Mouse (Mus musculus) forebrain, embryonic 16.5 days (tissue): ENCODE measurements around the gene Sfmbt2. TPM values are rescaled to one million over a fixed set of nuclear protein-coding genes. Genes with fewer than 3 reads are reported as not detected.

Experiments
- ATAC-seq: fragments of 200-750 bp; cut with Nextera tagmentation; 2 replicates; pipeline ENCODE4 v1.8.0; 2017; ENCODE audit warnings: mild to moderate bottlenecking, moderate library complexity
- H3K27ac ChIP-seq: fragments of 300-500 bp; sonication (generic); 2 replicates; pipeline ENCODE4 v1.5.1; 2014; ENCODE audit warnings: low read length, control low read depth
- H3K27me3 ChIP-seq: fragments of 300-500 bp; sonication (generic); replicated peaks from 2 replicates; pipeline ENCODE4 v1.6.1; 2014; ENCODE audit warnings: low read length; ENCODE audit not compliant: control insufficient read depth, insufficient read depth
- H3K36me3 ChIP-seq: fragments of 300-500 bp; sonication (generic); 2 replicates; pipeline ENCODE4 v1.6.1; 2014; ENCODE audit not compliant: control insufficient read depth, insufficient read depth
- H3K4me1 ChIP-seq: fragments of 300-500 bp; sonication (generic); replicated peaks from 2 replicates; pipeline ENCODE4 v1.6.1; 2014; ENCODE audit warnings: low read length; ENCODE audit not compliant: control insufficient read depth, insufficient read depth
- H3K4me2 ChIP-seq: fragments of 300-500 bp; sonication (generic); 2 replicates; pipeline ENCODE4 v1.6.1; 2014; ENCODE audit warnings: mild to moderate bottlenecking, low read length, control low read depth
- H3K4me3 ChIP-seq: fragments of 300-500 bp; sonication (generic); replicated peaks from 2 replicates; pipeline ENCODE4 v1.5.1; 2014; ENCODE audit warnings: mild to moderate bottlenecking, low read length, control low read depth
- H3K9ac ChIP-seq: fragments of 300-500 bp; sonication (generic); replicated peaks from 2 replicates; pipeline ENCODE4 v1.6.1; 2014; ENCODE audit warnings: low read depth, low read length, control low read depth
- H3K9me3 ChIP-seq: fragments of 300-500 bp; sonication (generic); 2 replicates; pipeline ENCODE4 v1.6.1; 2016; ENCODE audit warnings: low read length; ENCODE audit not compliant: control insufficient read depth
- WGBS: fragments of 180-500 bp; shearing (Covaris S2); extraction: QIAGEN DNeasy Blood & Tissue Kit; methylation state at CpG from one replicate; pipeline ENCODE4 v1.1.7; 2014; 5-methylcytosine and 5-hydroxymethylcytosine counted together
- microRNA counts: library from miRNA; unstranded; fragments of <30 nt; microRNA quantifications from one replicate; lab custom pipeline; 2016
- microRNA-seq: library from miRNA; unstranded; fragments of <30 nt; microRNA quantifications from one replicate; pipeline ENCODE4, GENCODE M21; 2017
- polyA plus RNA-seq: library from polyadenylated mRNA; unstranded; fragments of >200 nt; fragmentation: Nextera tagmentation; extraction: Ambion mirVana; gene quantifications from 2 replicates; pipeline ENCODE4 v1.2.1, GENCODE M21; 2015

The Sfmbt2 gene
- polyA plus RNA-seq, 1 experiment from 2014 or later, result 3.7 TPM

GRCm38 (mm10) chr2:10569392-10569791 is 199.1 kb downstream of the Sfmbt2 start:
- H3K27me3 ChIP-seq, result no peaks in the 10 kb centered on the region
- H3K27ac ChIP-seq, result no peak overlapping the region
- 50% methylated on average over 6 of the region's 6 CpGs for WGBS
- H3K9me3 ChIP-seq, result no peaks in the 10 kb centered on the region
- H3K9ac ChIP-seq, result no peak overlapping the region
- peak; percentile 67 for ATAC-seq
- no peak overlapping the region for H3K4me2 ChIP-seq
- H3K36me3 ChIP-seq, result no peaks in the 10 kb centered on the region
- H3K4me3 ChIP-seq, result no peak overlapping the region
- no peaks in the 10 kb centered on the region; the same call in 1 of the 2 replicates for H3K4me1 ChIP-seq

GRCm38 (mm10) chr2:10572311-10572710 is 202.0 kb downstream of the Sfmbt2 start:
- no peak for ATAC-seq
- WGBS, result 90% methylated on average over 4 of the region's 4 CpGs
- Histone ChIP-seq H3K4me3 (no peak overlapping the region), H3K36me3 (no peaks in the 10 kb centered on the region), H3K4me2 (no peak overlapping the region), H3K4me1 (no peaks in the 10 kb centered on the region; the same call in 1 of the 2 replicates), H3K9ac (no peak overlapping the region), H3K9me3 (no peaks in the 10 kb centered on the region), H3K27ac (no peak overlapping the region), H3K27me3 (no peaks in the 10 kb centered on the region)

- 74% methylated on average over 3 of the region's 3 CpGs for WGBS
- Histone ChIP-seq H3K4me3 (no peak overlapping the region), H3K27me3 (no peaks in the 10 kb centered on the region), H3K4me2 (no peak overlapping the region), H3K4me1 (no peaks in the 10 kb centered on the region), H3K9ac (no peak overlapping the region), H3K27ac (no peak overlapping the region), H3K9me3 (no peaks in the 10 kb centered on the region), H3K36me3 (no peaks in the 10 kb centered on the region)
- ATAC-seq, result no peak
Observed at GRCm38 (mm10) chr2:10575962-10576740, 205.8 kb downstream of the Sfmbt2 start.

GRCm38 (mm10) chr2:10582673-10583072 is 212.4 kb downstream of the Sfmbt2 start:
- no peak for ATAC-seq
- 18% methylated on average over 4 of the region's 4 CpGs for WGBS
- Histone ChIP-seq H3K27me3 (no peaks in the 10 kb centered on the region), H3K4me1 (no peaks in the 10 kb centered on the region), H3K27ac (no peak overlapping the region), H3K4me3 (no peak overlapping the region), H3K36me3 (no peaks in the 10 kb centered on the region), H3K4me2 (no peak overlapping the region), H3K9me3 (no peaks in the 10 kb centered on the region), H3K9ac (no peak overlapping the region)

GRCm38 (mm10) chr2:10583103-10583502 is 212.8 kb downstream of the Sfmbt2 start:
- Histone ChIP-seq H3K4me2 (no peak overlapping the region), H3K4me1 (no peaks in the 10 kb centered on the region), H3K4me3 (no peak overlapping the region), H3K27ac (no peak overlapping the region), H3K36me3 (no peaks in the 10 kb centered on the region), H3K9ac (no peak overlapping the region), H3K9me3 (no peaks in the 10 kb centered on the region), H3K27me3 (no peaks in the 10 kb centered on the region)
- ATAC-seq, result no peak
- WGBS, result 40% methylated on average over 5 of the region's 5 CpGs

- Histone ChIP-seq H3K9ac (no peak overlapping the region), H3K4me2 (no peak overlapping the region), H3K36me3 (no peaks in the 10 kb centered on the region), H3K27me3 (no peaks in the 10 kb centered on the region), H3K4me3 (no peak overlapping the region), H3K9me3 (no peaks in the 10 kb centered on the region), H3K4me1 (no peaks in the 10 kb centered on the region), H3K27ac (no peak overlapping the region)
- no peak for ATAC-seq
- 79% methylated on average over 5 of the region's 5 CpGs for WGBS
Observed at GRCm38 (mm10) chr2:10591310-10591709, 221.0 kb downstream of the Sfmbt2 start.

GRCm38 (mm10) chr2:10615500-10615899 is 245.2 kb downstream of the Sfmbt2 start:
- Histone ChIP-seq H3K27ac (no peak overlapping the region), H3K9ac (no peak overlapping the region), H3K4me1 (no peaks in the 10 kb centered on the region), H3K27me3 (no peaks in the 10 kb centered on the region), H3K36me3 (no peaks in the 10 kb centered on the region), H3K4me2 (no peak overlapping the region), H3K4me3 (no peak overlapping the region), H3K9me3 (no peaks in the 10 kb centered on the region)
- ATAC-seq, result no peak
- WGBS, result 35% methylated on average over 2 of the region's 2 CpGs

MicroRNAs within 50 kb of the gene (microRNA counts, 519-probe panel; counts per million panel counts)
- microRNA mmu-miR-297a+mmu-miR-466f+mmu-miR-669b (lab: Ali Mortazavi, UCI) (not detected), microRNA mmu-miR-297b-3p (lab: Ali Mortazavi, UCI) (not detected), microRNA mmu-miR-297b-5p (lab: Ali Mortazavi, UCI) (not detected), microRNA mmu-miR-297c (lab: Ali Mortazavi, UCI) (1,284 counts per million, percentile 10 among the panel's probes with 10 or more counts), microRNA mmu-miR-466a-3p+mmu-miR-466b-3-3p (lab: Ali Mortazavi, UCI) (2,263 counts per million, percentile 49 among the panel's probes with 10 or more counts), microRNA mmu-miR-466a-5p+mmu-miR-466e-5p (lab: Ali Mortazavi, UCI) (1,199 counts per million, percentile 9 among the panel's probes with 10 or more counts), microRNA mmu-miR-466c-5p (lab: Ali Mortazavi, UCI) (1,993 counts per million, percentile 28 among the panel's probes with 10 or more counts), microRNA mmu-miR-466d-3p (lab: Ali Mortazavi, UCI) (1,788 counts per million, percentile 21 among the panel's probes with 10 or more counts), microRNA mmu-miR-466d-5p (lab: Ali Mortazavi, UCI) (2,270 counts per million, percentile 50 among the panel's probes with 10 or more counts), microRNA mmu-miR-466f-5p (lab: Ali Mortazavi, UCI) (not detected), microRNA mmu-miR-466g (lab: Ali Mortazavi, UCI) (1,844 counts per million, percentile 22 among the panel's probes with 10 or more counts), microRNA mmu-miR-466h (lab: Ali Mortazavi, UCI) (326 counts per million, percentile 0 among the panel's probes with 10 or more counts), microRNA mmu-miR-466l (lab: Ali Mortazavi, UCI) (2,220 counts per million, percentile 46 among the panel's probes with 10 or more counts), microRNA mmu-miR-467a (lab: Ali Mortazavi, UCI) (2,327 counts per million, percentile 52 among the panel's probes with 10 or more counts), microRNA mmu-miR-467b (lab: Ali Mortazavi, UCI) (not detected), microRNA mmu-miR-467c (lab: Ali Mortazavi, UCI) (1,476 counts per million, percentile 13 among the panel's probes with 10 or more counts), microRNA mmu-miR-467d (lab: Ali Mortazavi, UCI) (not detected), microRNA mmu-miR-467e (lab: Ali Mortazavi, UCI) (1,894 counts per million, percentile 23 among the panel's probes with 10 or more counts), microRNA mmu-miR-669a (lab: Ali Mortazavi, UCI) (2,376 counts per million, percentile 55 among the panel's probes with 10 or more counts), microRNA mmu-miR-669e (lab: Ali Mortazavi, UCI) (1,880 counts per million, percentile 23 among the panel's probes with 10 or more counts), microRNA mmu-miR-669f (lab: Ali Mortazavi, UCI) (2,525 counts per million, percentile 62 among the panel's probes with 10 or more counts), microRNA mmu-miR-669g (lab: Ali Mortazavi, UCI) (1,476 counts per million, percentile 13 among the panel's probes with 10 or more counts), microRNA mmu-miR-669h-5p (lab: Ali Mortazavi, UCI) (not detected), microRNA mmu-miR-669i (lab: Ali Mortazavi, UCI) (2,114 counts per million, percentile 36 among the panel's probes with 10 or more counts), microRNA mmu-miR-669j (lab: Ali Mortazavi, UCI) (2,086 counts per million, percentile 35 among the panel's probes with 10 or more counts), microRNA mmu-miR-669m (lab: Ali Mortazavi, UCI) (not detected), microRNA mmu-miR-669o (lab: Ali Mortazavi, UCI) (1,036 counts per million, percentile 7 among the panel's probes with 10 or more counts)

Small RNA genes lying within 50 kb of the gene (microRNA-seq; reads per million reads assigned to microRNA genes)
- gene Gm22051, result not detected
- not detected for gene Gm22072
- gene Gm22091, result not detected
- not detected for gene Gm22166
- not detected for gene Gm22239
- not detected for gene Gm22626
- not detected for gene Gm22635
- gene Gm22677, result not detected
- gene Gm22678, result not detected
- gene Gm22775, result not detected
- not detected for gene Gm22925
- not detected for gene Gm23108
- not detected for gene Gm23288
- not detected for gene Gm23542
- gene Gm23569, result not detected
- not detected for gene Gm23571
- not detected for gene Gm23578
- gene Gm23651, result not detected
- gene Gm23988, result not detected
- not detected for gene Gm24028
- not detected for gene Gm24167
- not detected for gene Gm24315
- not detected for gene Gm24342
- gene Gm24488, result not detected
- gene Gm24640, result not detected
- not detected for gene Gm24673
- not detected for gene Gm24761
- not detected for gene Gm24806
- not detected for gene Gm25022
- gene Gm25158, result not detected
- not detected for gene Gm25263
- gene Gm25285, result not detected
- gene Gm25316, result not detected
- not detected for gene Gm25451
- not detected for gene Gm25673
- not detected for gene Gm25680
- not detected for gene Gm25701
- gene Gm25753, result not detected
- not detected for gene Gm25943
- not detected for gene Gm26060
- not detected for gene Gm26073
- not detected for gene Gm26092
- not detected for gene Gm26156
- not detected for gene Gm26229
- not detected for gene Gm26398
- not detected for gene Gm26426
- gene Gm26431, result not detected
- not detected for gene Gm26491
- gene Mir297a-2, result 2.7 reads per million, percentile 9 among the genes with 10 or more reads in this experiment
- gene Mir297a-3, result not detected
- not detected for gene Mir297a-4
- gene Mir297b, result not detected
- not detected for gene Mir297c
- gene Mir466, result 1.2 reads per million
- gene Mir466b-1, result not detected
- gene Mir466b-2, result not detected
- not detected for gene Mir466b-3
- not detected for gene Mir466b-4
- not detected for gene Mir466b-5
- not detected for gene Mir466b-6
- gene Mir466b-7, result not detected
- not detected for gene Mir466b-8
- not detected for gene Mir466c-1
- gene Mir466c-2, result not detected
- gene Mir466d, result not detected
- not detected for gene Mir466e
- not detected for gene Mir466f-1
- not detected for gene Mir466f-2
- gene Mir466f-3, result not detected
- gene Mir466g, result not detected
- not detected for gene Mir466h
- not detected for gene Mir466l
- gene Mir466m, result not detected
- 10.0 reads per million, percentile 29 among the genes with 10 or more reads in this experiment for gene Mir466n
- not detected for gene Mir466o
- not detected for gene Mir466p
- gene Mir467a-1, result not detected
- gene Mir467a-10, result not detected
- gene Mir467a-2, result not detected
- gene Mir467a-3, result not detected
- not detected for gene Mir467a-4
- not detected for gene Mir467a-5
- not detected for gene Mir467a-6
- gene Mir467a-7, result not detected
- gene Mir467a-8, result not detected
- gene Mir467a-9, result not detected
- not detected for gene Mir467b
- 628 reads per million, percentile 74 among the genes with 10 or more reads in this experiment for gene Mir467c
- 768 reads per million, percentile 77 among the genes with 10 or more reads in this experiment for gene Mir467d
- 859 reads per million, percentile 78 among the genes with 10 or more reads in this experiment for gene Mir467e
- gene Mir669a-1, result not detected
- not detected for gene Mir669a-10
- not detected for gene Mir669a-11
- gene Mir669a-12, result not detected
- not detected for gene Mir669a-2
- not detected for gene Mir669a-3
- gene Mir669a-4, result not detected
- not detected for gene Mir669a-5
- not detected for gene Mir669a-6
- gene Mir669a-7, result not detected
- gene Mir669a-8, result not detected
- not detected for gene Mir669a-9
- not detected for gene Mir669b
- 101 reads per million, percentile 54 among the genes with 10 or more reads in this experiment for gene Mir669c
- not detected for gene Mir669d
- gene Mir669d-2, result not detected
- 12.9 reads per million, percentile 32 among the genes with 10 or more reads in this experiment for gene Mir669e
- gene Mir669f, result 1.2 reads per million
- gene Mir669g, result not detected
- gene Mir669h, result 4.2 reads per million, percentile 17 among the genes with 10 or more reads in this experiment
- gene Mir669i, result not detected
- not detected for gene Mir669j
- gene Mir669k, result not detected
- gene Mir669l, result 161 reads per million, percentile 60 among the genes with 10 or more reads in this experiment
- gene Mir669m-1, result not detected
- not detected for gene Mir669m-2
- gene Mir669o, result 204 reads per million, percentile 63 among the genes with 10 or more reads in this experiment
- gene Mir669p-1, result not detected
- not detected for gene Mir669p-2

Other genes starting within 250 kb of the Sfmbt2 start
- gene Itih2, start 239.1 kb upstream of the Sfmbt2 start, polyA plus RNA-seq, result 2.1 and 3.8 TPM in 2 replicates
- 3.7 and 6.0 TPM in 2 replicates for gene Itih5, start 216.9 kb upstream of the Sfmbt2 start, polyA plus RNA-seq